Mouse (Mus musculus): ENCODE results near the gene Hdac9. TPM values are rescaled to one million over a fixed set of nuclear protein-coding genes. Genes with fewer than 3 reads are reported as not detected.

Gene Hdac9
- polyA plus RNA-seq, 1 experiment from 2014 or later, result 26.1 TPM

GRCm38 (mm10) chr12:34803721-34804120 is 113.2 kb downstream of the Hdac9 start:
- no peak overlapping the region for H3K4me2 ChIP-seq

DNA sequence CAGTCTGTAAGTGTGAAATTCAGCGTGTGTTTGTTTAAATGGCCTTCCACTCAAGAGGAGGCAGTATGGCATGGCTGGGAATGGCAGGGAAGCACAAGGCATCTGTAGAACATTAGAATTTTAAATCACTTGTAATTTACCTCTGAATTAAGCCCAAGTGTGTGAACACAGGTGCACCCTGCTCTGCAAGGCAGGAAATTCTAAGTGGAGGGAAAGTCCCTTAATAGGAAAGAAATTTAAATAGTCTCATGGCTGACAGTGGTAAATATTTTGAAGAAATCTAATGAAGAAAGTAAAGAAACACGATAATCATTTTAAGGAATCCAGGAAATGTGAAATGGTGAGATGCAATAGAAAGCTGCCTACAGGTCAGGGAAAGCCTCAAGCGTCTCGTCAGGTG is 114.6 kb downstream of the Hdac9 start:
- H3K9ac ChIP-seq, result no peak overlapping the region
- H3K4me2 ChIP-seq, result no peak overlapping the region
- no peaks in the 10 kb centered on the region for H3K9me3 ChIP-seq (replicated peaks)
- no peaks in the 10 kb centered on the region for H3K27me3 ChIP-seq
- H3K4me3 ChIP-seq, result no peak overlapping the region
- no peak for ATAC-seq (replicated peaks; ENCODE audit: insufficient number of reproducible peaks, insufficient read depth, low FRiP score, low read depth)
- H3K4me1 ChIP-seq (replicated peaks), result 0 out of 2 replicates have a peak, but pooled peaks cover under 1% of the 10 kb centered on the region
- WGBS, result 77% methylated on average over 4 of the region's 4 CpGs
- H3K27ac ChIP-seq, result no peak overlapping the region
- H3K36me3 ChIP-seq, result no peaks in the 10 kb centered on the region

More at GRCm38 (mm10) chr12:34803721-34804120, 113.2 kb downstream of the Hdac9 start:
- Histone ChIP-seq H3K4me3 (no peak overlapping the region), H3K36me3 (no peaks in the 10 kb centered on the region), H3K27me3 (no peaks in the 10 kb centered on the region), H3K27ac (no peak overlapping the region), H3K9ac (no peak overlapping the region), H3K4me1 (replicated peaks) (no peaks in the 10 kb centered on the region), H3K9me3 (replicated peaks) (no peaks in the 10 kb centered on the region)
- 70% methylated on average over 2 of the region's 2 CpGs for WGBS
- no peak for ATAC-seq (replicated peaks; ENCODE audit: insufficient number of reproducible peaks, insufficient read depth, low FRiP score, low read depth)

- Histone ChIP-seq H3K4me2 (no peak overlapping the region), H3K4me3 (no peak overlapping the region)
- ATAC-seq (replicated peaks; ENCODE audit: insufficient number of reproducible peaks, insufficient read depth, low FRiP score, low read depth), result no peak
Measured at GRCm38 (mm10) chr12:34801752-34802151, 115.1 kb downstream of the Hdac9 start.

DNA sequence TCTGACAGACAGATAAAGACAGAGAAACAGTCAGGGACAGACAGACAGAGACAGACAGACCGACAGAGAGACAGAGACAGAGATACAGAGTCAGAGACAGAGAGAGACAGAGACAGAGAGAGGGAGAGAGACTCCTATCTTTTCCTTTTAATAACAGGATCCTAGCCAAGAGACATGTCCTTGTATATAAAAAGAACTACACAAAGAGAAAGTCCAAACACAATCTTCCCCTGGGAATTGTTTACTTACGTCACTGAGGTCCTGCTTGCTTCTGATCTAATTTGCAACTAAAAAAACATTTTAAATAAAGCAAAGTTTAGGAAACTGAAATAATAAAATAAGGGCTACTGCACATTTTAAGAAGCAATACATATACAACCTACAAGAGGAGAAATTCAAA is 119.5 kb downstream of the Hdac9 start:
- no peak overlapping the region for H3K4me3 ChIP-seq
- no peak overlapping the region for H3K27ac ChIP-seq
- no peak overlapping the region for H3K9ac ChIP-seq
- WGBS, result 53% methylated on average over 2 of the region's 2 CpGs
- ATAC-seq (replicated peaks; ENCODE audit: insufficient number of reproducible peaks, insufficient read depth, low FRiP score, low read depth), result no peak
- no peak overlapping the region for H3K4me2 ChIP-seq
- no peaks in the 10 kb centered on the region for H3K36me3 ChIP-seq
- peaks cover 13% of the 10 kb centered on the region for H3K4me1 ChIP-seq (replicated peaks)
- no peaks in the 10 kb centered on the region for H3K9me3 ChIP-seq (replicated peaks)
- no peaks in the 10 kb centered on the region for H3K27me3 ChIP-seq

More at GRCm38 (mm10) chr12:34801752-34802151, 115.1 kb downstream of the Hdac9 start:
- Histone ChIP-seq H3K27ac (no peak overlapping the region), H3K9me3 (replicated peaks) (no peaks in the 10 kb centered on the region), H3K9ac (no peak overlapping the region), H3K27me3 (no peaks in the 10 kb centered on the region), H3K36me3 (no peaks in the 10 kb centered on the region), H3K4me1 (replicated peaks) (0 out of 2 replicates have a peak, but pooled peaks cover 3% of the 10 kb centered on the region)

DNA sequence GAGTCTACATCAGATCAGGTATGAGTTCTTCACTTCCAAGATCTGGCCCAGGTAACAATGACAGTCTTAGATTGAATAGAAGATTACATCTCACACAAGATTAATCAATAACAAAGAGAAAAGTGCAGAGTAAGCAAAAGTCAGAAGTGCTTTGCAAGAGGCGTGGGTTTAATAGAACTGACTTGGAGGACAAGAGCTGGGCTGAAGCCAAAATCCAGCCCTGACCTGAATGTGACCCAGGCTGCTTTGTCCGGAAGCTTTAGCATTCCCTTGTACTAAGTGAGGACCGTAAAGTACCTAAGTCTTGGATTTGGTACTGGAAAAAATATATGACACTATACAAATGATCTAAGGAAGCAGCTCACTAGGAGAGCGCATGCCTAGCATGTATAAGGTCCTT is 121.4 kb downstream of the Hdac9 start:
- ATAC-seq (replicated peaks; ENCODE audit: insufficient number of reproducible peaks, insufficient read depth, low FRiP score, low read depth), result no peak
- WGBS, result 41% methylated on average over 4 of the region's 4 CpGs

DNA sequence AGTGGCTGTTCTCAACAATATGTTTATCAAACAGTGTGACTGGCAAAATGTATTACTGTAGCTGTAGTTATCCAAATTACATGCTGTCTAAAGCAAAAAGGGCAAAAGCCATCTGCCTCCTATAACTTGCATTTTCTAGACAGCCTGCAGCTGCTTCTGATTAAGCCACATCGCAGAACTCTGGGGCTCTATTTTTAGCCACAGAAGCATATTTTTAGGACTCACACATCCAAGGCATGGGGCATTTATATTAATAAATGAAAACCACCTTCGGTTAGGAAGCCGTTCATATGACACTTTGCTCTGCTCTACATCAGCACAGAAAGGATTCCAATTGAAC is 124.8 kb downstream of the Hdac9 start:
- no peak overlapping the region for H3K4me3 ChIP-seq
- no peaks in the 10 kb centered on the region for H3K27me3 ChIP-seq
- peak overlapping the region; percentile 43 for H3K4me2 ChIP-seq
- no peak for ATAC-seq (replicated peaks; ENCODE audit: insufficient number of reproducible peaks, insufficient read depth, low FRiP score, low read depth)
- H3K4me1 ChIP-seq (replicated peaks), result peaks cover 23% of the 10 kb centered on the region
- H3K9ac ChIP-seq, result no peak overlapping the region
- H3K9me3 ChIP-seq (replicated peaks), result no peaks in the 10 kb centered on the region
- H3K27ac ChIP-seq, result peak overlapping the region; percentile 63
- H3K36me3 ChIP-seq, result no peaks in the 10 kb centered on the region
- 11% methylated on average over 3 of the region's 3 CpGs for WGBS

More for the DNA sequence above, 121.4 kb downstream of the Hdac9 start:
- no peak overlapping the region for H3K27ac ChIP-seq
- no peak overlapping the region for H3K9ac ChIP-seq
- H3K9me3 ChIP-seq (replicated peaks), result no peaks in the 10 kb centered on the region
- H3K36me3 ChIP-seq, result no peaks in the 10 kb centered on the region
- no peak overlapping the region for H3K4me3 ChIP-seq
- no peak overlapping the region for H3K4me2 ChIP-seq
- no peaks in the 10 kb centered on the region for H3K27me3 ChIP-seq
- H3K4me1 ChIP-seq (replicated peaks), result peaks cover 26% of the 10 kb centered on the region

GRCm38 (mm10) chr12:34791213-34792112 is 125.4 kb downstream of the Hdac9 start:
- no peak for ATAC-seq (replicated peaks; ENCODE audit: insufficient number of reproducible peaks, insufficient read depth, low FRiP score, low read depth)
- H3K27me3 ChIP-seq, result no peaks in the 10 kb centered on the region
- H3K9me3 ChIP-seq (replicated peaks), result no peaks in the 10 kb centered on the region
- H3K36me3 ChIP-seq, result no peaks in the 10 kb centered on the region
- H3K4me1 ChIP-seq (replicated peaks), result peaks cover 23% of the 10 kb centered on the region
- no peak overlapping the region for H3K9ac ChIP-seq
- H3K27ac ChIP-seq, result peak overlapping the region; percentile 63
- no peak overlapping the region for H3K4me3 ChIP-seq
- H3K4me2 ChIP-seq, result peak overlapping the region; percentile 43
- 83% methylated on average over 10 of the region's 10 CpGs for WGBS

DNA sequence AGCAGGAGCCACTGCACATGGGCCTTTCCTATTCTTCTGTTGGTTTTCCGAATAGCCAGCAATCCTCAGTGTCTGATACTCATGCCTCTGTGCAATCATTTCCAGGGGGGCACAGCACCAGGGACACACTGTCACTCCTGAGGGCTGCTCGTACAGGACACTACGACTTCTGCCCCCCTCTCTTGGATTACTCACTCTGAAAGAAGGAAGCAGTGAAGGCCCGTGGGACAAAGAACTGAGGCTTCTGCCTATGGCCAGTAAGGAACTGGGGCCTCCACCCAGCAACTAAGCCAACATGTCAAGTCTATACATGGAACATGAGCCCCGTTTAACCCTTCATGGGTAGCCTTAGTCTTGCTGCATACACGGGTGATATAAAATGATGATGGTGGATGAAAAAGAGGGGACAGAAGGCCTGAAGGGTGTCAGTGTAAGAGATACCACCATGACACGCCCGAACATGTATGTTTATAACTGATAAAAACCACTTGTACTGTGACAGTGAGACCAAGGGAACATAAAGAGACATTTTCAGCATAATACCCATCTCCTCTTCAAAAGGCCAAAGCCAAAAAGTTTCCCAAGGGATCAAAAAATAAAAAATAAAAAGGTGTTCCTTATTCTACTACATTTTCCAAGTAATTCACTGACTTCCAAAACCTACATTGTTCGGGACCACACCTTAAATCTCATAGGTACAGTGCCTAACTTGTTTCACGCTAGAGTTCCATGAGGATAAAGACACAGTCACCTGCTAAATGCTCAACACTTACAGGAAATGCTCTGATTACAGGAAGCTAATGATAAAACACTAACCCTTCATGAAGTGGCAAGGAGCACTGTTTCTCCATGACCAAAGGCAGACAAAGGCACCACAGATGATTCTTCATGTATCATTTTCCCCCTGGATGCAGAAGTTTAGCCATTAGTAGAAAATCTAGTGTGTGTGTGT is 127.6 kb downstream of the Hdac9 start:
- no peak for ATAC-seq (replicated peaks; ENCODE audit: insufficient number of reproducible peaks, insufficient read depth, low FRiP score, low read depth)
- Histone ChIP-seq H3K9me3 (replicated peaks) (no peaks in the 10 kb centered on the region), H3K4me2 (no peak overlapping the region), H3K4me1 (replicated peaks) (peaks cover 14% of the 10 kb centered on the region), H3K27ac (no peak overlapping the region), H3K9ac (no peak overlapping the region), H3K27me3 (no peaks in the 10 kb centered on the region), H3K4me3 (no peak overlapping the region), H3K36me3 (no peaks in the 10 kb centered on the region)
- 76% methylated on average over 10 of the region's 10 CpGs for WGBS

- ATAC-seq (replicated peaks; ENCODE audit: insufficient number of reproducible peaks, insufficient read depth, low FRiP score, low read depth), result no peak
- H3K9me3 ChIP-seq (replicated peaks), result no peaks in the 10 kb centered on the region
- H3K4me3 ChIP-seq, result no peak overlapping the region
- no peaks in the 10 kb centered on the region for H3K27me3 ChIP-seq
- H3K4me1 ChIP-seq (replicated peaks), result peaks cover 13% of the 10 kb centered on the region
- H3K36me3 ChIP-seq, result no peaks in the 10 kb centered on the region
- H3K4me2 ChIP-seq, result no peak overlapping the region
- H3K27ac ChIP-seq, result no peak overlapping the region
- H3K9ac ChIP-seq, result no peak overlapping the region
Measured at GRCm38 (mm10) chr12:34787380-34787779, 129.5 kb downstream of the Hdac9 start.

GRCm38 (mm10) chr12:34783574-34783973 is 133.3 kb downstream of the Hdac9 start:
- no peaks in the 10 kb centered on the region for H3K9me3 ChIP-seq (replicated peaks)
- no peak overlapping the region for H3K4me3 ChIP-seq
- H3K27me3 ChIP-seq, result no peaks in the 10 kb centered on the region
- 71% methylated on average over 6 of the region's 6 CpGs for WGBS
- H3K9ac ChIP-seq, result no peak overlapping the region
- no peak for ATAC-seq (replicated peaks; ENCODE audit: insufficient number of reproducible peaks, insufficient read depth, low FRiP score, low read depth)
- no peak overlapping the region for H3K27ac ChIP-seq
- H3K36me3 ChIP-seq, result no peaks in the 10 kb centered on the region
- H3K4me1 ChIP-seq (replicated peaks), result no peaks in the 10 kb centered on the region
- H3K4me2 ChIP-seq, result no peak overlapping the region

GRCm38 (mm10) chr12:34779368-34779957 is 137.4 kb downstream of the Hdac9 start:
- Histone ChIP-seq H3K36me3 (no peaks in the 10 kb centered on the region), H3K4me3 (no peak overlapping the region), H3K27me3 (no peaks in the 10 kb centered on the region), H3K4me2 (no peak overlapping the region), H3K4me1 (replicated peaks) (no peaks in the 10 kb centered on the region), H3K27ac (no peak overlapping the region), H3K9ac (no peak overlapping the region), H3K9me3 (replicated peaks) (no peaks in the 10 kb centered on the region)
- ATAC-seq (replicated peaks; ENCODE audit: insufficient number of reproducible peaks, insufficient read depth, low FRiP score, low read depth), result no peak
- 74% methylated on average over 6 of the region's 6 CpGs for WGBS

All from heart, embryonic 15.5 days (tissue).